Mouse (Mus musculus) erythroblast, embryonic 14.5 days (primary cell): ENCODE data around the gene Mettl24.

Source experiments
- GATA1 ChIP-seq: IDR thresholded peaks from 2 replicates; pipeline ENCODE4 v1.6.1; 2012; ENCODE audit warnings: low read length, inconsistent platforms, mixed read lengths
- TAL1 ChIP-seq: IDR thresholded peaks from 3 replicates; pipeline ENCODE4 v1.6.1; 2012; ENCODE audit warnings: low read length, inconsistent platforms, mixed read lengths

DNA sequence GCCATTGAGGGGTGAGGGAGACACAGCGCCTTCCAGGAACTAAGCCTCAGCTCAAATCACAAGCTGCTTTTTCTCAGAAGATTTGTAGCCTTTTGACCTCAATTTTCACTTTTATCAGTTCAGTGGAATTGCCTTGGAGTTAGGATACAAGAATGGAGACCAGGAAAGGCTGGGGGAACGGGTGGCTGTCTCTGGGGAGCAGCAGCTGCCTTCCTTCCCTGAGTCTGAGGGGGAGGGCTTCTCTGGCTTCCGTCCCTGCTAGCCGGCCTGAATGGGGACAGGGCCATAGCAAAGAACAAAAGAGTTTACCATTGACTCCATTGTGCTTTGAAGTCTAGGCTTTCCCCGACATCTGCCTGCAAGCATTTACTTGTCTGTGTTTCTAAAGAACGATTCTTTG lies 41.3 kb downstream of the Mettl24 start:
- TF ChIP-seq TAL1 (no peak), GATA1 (no peak)
